Mouse (Mus musculus) cortical plate, adult 2 months (tissue): Measurements from ENCODE around the gene Ddr2. TPM values are rescaled to one million over a fixed set of nuclear protein-coding genes. Genes with fewer than 3 reads are reported as not detected.
"Not testable (repeated sequence)": the region's sequence is repeated elsewhere in the genome, so short reads cannot be mapped to it uniquely, and the experiment has no call there.

ENCODE experiments used
- H3K27ac ChIP-seq: fragments of 200-500 bp; 2 replicates; pipeline ENCODE4 v1.5.1; 2012; ENCODE audit warnings: low read length, control low read depth, inconsistent platforms; ENCODE audit not compliant: insufficient read depth
- H3K4me1 ChIP-seq: fragments of 200-500 bp; 2 replicates; pipeline ENCODE4 v1.6.1; 2011; ENCODE audit warnings: low read length; ENCODE audit not compliant: control insufficient read depth, insufficient read depth
- H3K4me3 ChIP-seq: fragments of 200-500 bp; 2 replicates; pipeline ENCODE4 v1.5.1; 2011; ENCODE audit warnings: mild to moderate bottlenecking, low read length, control low read depth; ENCODE audit not compliant: insufficient read depth
- CTCF ChIP-seq: fragments of 200-500 bp; IDR thresholded peaks from 2 replicates; pipeline ENCODE4 v1.5.1; 2011; ENCODE audit warnings: mild to moderate bottlenecking, control low read depth, low read length; ENCODE audit not compliant: insufficient read depth; ENCODE audit errors: extremely low read depth
- POLR2A ChIP-seq: fragments of 200-500 bp; IDR thresholded peaks from 2 replicates; pipeline ENCODE4 v1.6.1; 2011; ENCODE audit warnings: mild to moderate bottlenecking, low read length, control low read depth; ENCODE audit not compliant: insufficient read depth; ENCODE audit errors: extremely low read depth
- polyA plus RNA-seq: library from polyadenylated mRNA; depleted of rRNA; stranded (reverse); fragments of >200 nt; gene quantifications from 2 replicates; pipeline ENCODE4 v1.2.3, GENCODE M21; 2012

Gene Ddr2
- polyA plus RNA-seq, 1 experiment: 4.0 TPM

- Histone ChIP-seq H3K4me1 (no peaks in the 10 kb centered on the region), H3K27ac (no peak overlapping the region), H3K4me3 (no peak overlapping the region)
- no peak for TF ChIP-seq CTCF
- TF ChIP-seq POLR2A: no peak
These were observed 99.7 kb downstream of the Ddr2 start for GRCm38 (mm10) chr1:170010716-170011505.

- TF ChIP-seq CTCF (no peak), POLR2A (no peak)
- H3K27ac ChIP-seq: no peak overlapping the region
- H3K4me3 ChIP-seq: no peak overlapping the region
- no peaks in the 10 kb centered on the region for H3K4me1 ChIP-seq
These were observed 101.3 kb downstream of the Ddr2 start for GRCm38 (mm10) chr1:170009296-170009695.

- H3K4me3 ChIP-seq: no peak overlapping the region
- no peak overlapping the region for H3K27ac ChIP-seq
- TF ChIP-seq POLR2A (no peak), CTCF (no peak)
- H3K4me1 ChIP-seq: no peaks in the 10 kb centered on the region
These were observed 101.9 kb downstream of the Ddr2 start for GRCm38 (mm10) chr1:170008432-170009220.

GRCm38 (mm10) chr1:170006516-170006915 is 104.0 kb downstream of the Ddr2 start:
- Histone ChIP-seq H3K27ac (no peak overlapping the region), H3K4me3 (no peak overlapping the region)

GRCm38 (mm10) chr1:170005297-170005696 is 105.3 kb downstream of the Ddr2 start:
- TF ChIP-seq CTCF: no peak
- TF ChIP-seq POLR2A: no peak
- Histone ChIP-seq H3K4me3 (no peak overlapping the region), H3K4me1 (no peaks in the 10 kb centered on the region), H3K27ac (no peak overlapping the region)

More at GRCm38 (mm10) chr1:170006516-170006915, 104.0 kb downstream of the Ddr2 start:
- H3K4me1 ChIP-seq: no peaks in the 10 kb centered on the region
- no peak for TF ChIP-seq POLR2A

GRCm38 (mm10) chr1:169993901-169994300 is 116.7 kb downstream of the Ddr2 start:
- H3K4me3 ChIP-seq, H3K4me1 ChIP-seq: not testable (repeated sequence)

GRCm38 (mm10) chr1:169986166-169986565 is 124.4 kb downstream of the Ddr2 start:
- TF ChIP-seq CTCF (no peak), POLR2A (no peak)
- Histone ChIP-seq H3K27ac (no peak overlapping the region), H3K4me1 (no peaks in the 10 kb centered on the region), H3K4me3 (no peak overlapping the region)

More at GRCm38 (mm10) chr1:169993901-169994300, 116.7 kb downstream of the Ddr2 start:
- not testable (repeated sequence) for H3K27ac ChIP-seq

- no peaks in the 10 kb centered on the region for H3K4me1 ChIP-seq
- TF ChIP-seq CTCF: no peak
- no peak for TF ChIP-seq POLR2A
- no peak overlapping the region for H3K27ac ChIP-seq
- no peak overlapping the region for H3K4me3 ChIP-seq
These were observed 132.9 kb downstream of the Ddr2 start for GRCm38 (mm10) chr1:169977621-169978020.

GRCm38 (mm10) chr1:169971998-169972397 is 138.6 kb downstream of the Ddr2 start:
- Histone ChIP-seq H3K4me1 (no peaks in the 10 kb centered on the region), H3K4me3 (no peak overlapping the region), H3K27ac (no peak overlapping the region)
- TF ChIP-seq POLR2A (no peak), CTCF (no peak)

GRCm38 (mm10) chr1:169970936-169971335 is 139.6 kb downstream of the Ddr2 start:
- no peak overlapping the region for H3K4me3 ChIP-seq
- H3K4me1 ChIP-seq: no peaks in the 10 kb centered on the region
- TF ChIP-seq POLR2A (no peak), CTCF (no peak)
- no peak overlapping the region for H3K27ac ChIP-seq
